12 mouse cellular contexts compared by ENCODE assay signal in the genomic region with DNA sequence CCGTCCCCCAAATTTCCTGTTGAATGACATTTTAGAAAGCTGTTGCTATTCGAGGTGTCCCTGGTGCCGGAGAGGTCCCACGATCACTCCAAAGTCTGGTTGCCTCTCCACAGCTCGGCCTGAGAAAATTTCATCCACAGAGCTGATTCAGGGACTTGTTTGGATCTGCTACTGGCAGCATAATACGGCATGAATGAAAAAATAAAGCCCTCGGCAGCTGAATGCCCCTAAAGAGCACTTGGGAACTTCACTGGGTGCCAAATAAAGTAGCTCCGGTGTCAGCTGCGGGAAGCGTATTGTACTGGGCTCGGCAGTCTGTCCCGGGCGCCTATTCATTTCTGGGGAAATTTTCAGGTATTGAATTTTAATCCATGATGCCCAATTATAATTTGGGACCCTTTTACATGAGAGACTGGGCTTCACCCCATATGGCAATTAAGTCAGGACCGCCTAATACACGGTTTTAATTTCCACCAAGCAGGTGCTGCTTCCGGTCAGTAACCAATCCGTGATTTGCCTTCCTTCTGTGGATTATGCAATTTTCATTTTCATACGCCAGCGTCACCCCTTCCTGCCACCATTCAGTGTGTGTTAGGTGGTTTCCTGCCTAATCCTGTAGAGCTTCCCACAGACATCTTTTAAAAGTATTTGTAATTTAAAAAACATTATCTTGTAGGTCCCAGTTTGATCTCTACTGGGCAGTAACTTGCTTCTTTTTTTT.
DNase-seq lines count a peak whose midpoint lies in the region; ATAC-seq lines count a peak whose summit lies in the region.
"Had no signal": no experiment of that assay in that cellular context is flagged by ENCODE, and none has a peak within 500 bp of the region (broad histone marks: within the 10 kb centered on the region; RNA-seq: fewer than 3 reads in every experiment).

No protein-coding gene starts in this region.

- peak overlapping the region; percentile 38 for H3K4me3 ChIP-seq in forebrain, embryonic 15.5 days
- peak overlapping the region; percentile 19 for H3K4me3 ChIP-seq in neural tube, embryonic 15.5 days (replicated peaks)
- H3K4me3 ChIP-seq: heart, embryonic 15.5 days; myocyte had no signal

- H3K27ac ChIP-seq in forebrain, embryonic 15.5 days (replicated peaks), result peak overlapping the region; percentile 53; the same call in 1 of the 2 replicates
- H3K27ac ChIP-seq in neural tube, embryonic 15.5 days (replicated peaks), result no peak overlapping the region
- H3K27ac ChIP-seq: heart, embryonic 15.5 days; liver, embryonic 14.5 days had no signal

- intact Hi-C loops in heart, postnatal 14 days (cut with DNase I), result no loop called here

- H3K4me2 ChIP-seq in forebrain, embryonic 15.5 days (replicated peaks), result peak overlapping the region; percentile 48
- H3K4me2 ChIP-seq in neural tube, embryonic 15.5 days, result peak overlapping the region; percentile 45
- H3K4me2 ChIP-seq: heart, embryonic 15.5 days had no signal

- DNase-seq in heart, adult 11 months, result peak; percentile 94
- DNase-seq in heart, postnatal 14 days, result no peak
- DNase-seq in retina, postnatal 1 day, result peak; percentile 27
- no peak for DNase-seq in retina, embryonic 14.5 days (ENCODE audit: low spot score)
- no peak for DNase-seq in spleen, adult 18-20 months
- no peak for DNase-seq in thymus, postnatal 0 days (ENCODE audit: low spot score)
- DNase-seq: adrenal gland, postnatal 10 days had no signal

- no peaks in the 10 kb centered on the region for H3K9me3 ChIP-seq in forebrain, embryonic 15.5 days
- no peaks in the 10 kb centered on the region for H3K9me3 ChIP-seq in neural tube, embryonic 15.5 days (replicated peaks)
- H3K9me3 ChIP-seq: heart, embryonic 15.5 days had no signal

- H3K4me1 ChIP-seq in forebrain, embryonic 15.5 days, result peaks cover 19% of the 10 kb centered on the region
- peaks cover 10% of the 10 kb centered on the region for H3K4me1 ChIP-seq in neural tube, embryonic 15.5 days

- H3K36me3 ChIP-seq in forebrain, embryonic 15.5 days, result no peaks in the 10 kb centered on the region
- no peaks in the 10 kb centered on the region for H3K36me3 ChIP-seq in neural tube, embryonic 15.5 days
- H3K36me3 ChIP-seq: heart, embryonic 15.5 days had no signal

- no peaks in the 10 kb centered on the region for H3K27me3 ChIP-seq in forebrain, embryonic 15.5 days
- H3K27me3 ChIP-seq in neural tube, embryonic 15.5 days (replicated peaks), result no peaks in the 10 kb centered on the region
- H3K27me3 ChIP-seq: heart, embryonic 15.5 days had no signal

- peak overlapping the region; percentile 19; the same call in 1 of the 2 replicates for H3K9ac ChIP-seq in forebrain, embryonic 15.5 days (replicated peaks)
- no peak overlapping the region for H3K9ac ChIP-seq in neural tube, embryonic 15.5 days (replicated peaks)
- H3K9ac ChIP-seq: heart, embryonic 15.5 days; liver, embryonic 14.5 days had no signal

- 6% methylated on average over 19 of the region's 19 CpGs for WGBS in forebrain, embryonic 15.5 days
- 35% methylated on average over 19 of the region's 19 CpGs for WGBS in neural tube, embryonic 15.5 days

- peak; percentile 86 for ATAC-seq in forebrain, embryonic 15.5 days (replicated peaks)
- ATAC-seq in neural tube, embryonic 15.5 days (ENCODE audit: low FRiP score), result no peak

Comparison
In these comparisons a context has a peak if more than half of its experiments do, and no peak if none do; other contexts are left out.
1. DNase-seq: peak in heart, adult 11 months (single experiment) and retina, postnatal 1 day (single experiment); none in heart, postnatal 14 days (0 of 2), retina, embryonic 14.5 days (single experiment), spleen, adult 18-20 months (0 of 2) and thymus, postnatal 0 days (single experiment).